Mouse (Mus musculus) heart, postnatal 10 days (tissue): ENCODE data around the gene Tex50. TPM values are rescaled to one million over a fixed set of nuclear protein-coding genes. Genes with fewer than 3 reads are reported as not detected.

Source experiments
- DNase-seq, 2 experiments: peaks; one replicate each; pipeline ENCODE4 v3.0.0; 2021
- intact Hi-C: fragments of 180-260 bp; cut with DNase I; formaldehyde crosslinking; loops from one replicate; pipeline ENCODE4 v1.15.1; 2025
- total RNA-seq, 2 experiments: library from RNA; stranded (reverse); gene quantifications; 2 replicates each; pipeline ENCODE4 v1.2.3; 2021

Tex50 gene
- total RNA-seq, 2 experiments from 2014 or later, result not detected

GRCm38 (mm10) chr1:161130726-161131664 lies 28.1 kb downstream of the Tex50 start, which contains the start of gene Klhl20:
Gene Klhl20, minus strand, starts transcription at chr1:161131511.
- intact Hi-C loops, result loop anchor here (2.0 kb wide), 2 partner anchors 60 to 120 kb away; partner anchors contain the start of genes Cenpl, Dars2 and Prdx6
- DNase-seq, result peak; percentile 96 to 99

- no peak for DNase-seq
- intact Hi-C loops, result no loop called here
Observed at GRCm38 (mm10) chr1:161126461-161126860, 32.7 kb downstream of the Tex50 start.

GRCm38 (mm10) chr1:161122661-161123418 lies 36.3 kb downstream of the Tex50 start:
- intact Hi-C loops, result no loop called here
- no peak for DNase-seq

GRCm38 (mm10) chr1:161114591-161114990 lies 44.5 kb downstream of the Tex50 start:
- intact Hi-C loops, result no loop called here
- DNase-seq, result no peak

- intact Hi-C loops, result no loop called here
- DNase-seq, result no peak
Observed at GRCm38 (mm10) chr1:161109216-161109615, 49.9 kb downstream of the Tex50 start.

Other genes starting within 250 kb of the Tex50 start
- under 1 TPM; 0.17 to 0.57 TPM for gene Serpinc1, start 180.7 kb downstream of the Tex50 start, total RNA-seq
- gene Zbtb37, start 124.5 kb downstream of the Tex50 start, total RNA-seq, result 10 to 100 TPM; 14.5 to 17.7 TPM
- gene Dars2, start 88.7 kb downstream of the Tex50 start, total RNA-seq, result 10 to 100 TPM; 16.7 to 19.2 TPM
- 1 to 10 TPM; 3.7 to 4.2 TPM for gene Cenpl, start 88.6 kb downstream of the Tex50 start, total RNA-seq
- gene Klhl20, start 27.8 kb downstream of the Tex50 start, total RNA-seq, result 10 to 100 TPM; 12.5 to 15.2 TPM
- gene Ankrd45, start 16.6 kb downstream of the Tex50 start, total RNA-seq, result 1 to 10 TPM; 2.4 to 3.1 TPM
- 100 to 1,000 TPM; 230 to 240 TPM for gene Prdx6, start 91.9 kb upstream of the Tex50 start, total RNA-seq
- gene Tnfsf4, start 236.1 kb upstream of the Tex50 start, total RNA-seq, result not detected